Mouse (Mus musculus) erythroblast, embryonic 14.5 days (primary cell): ENCODE measurements around the gene Tie1. TPM values are rescaled to one million over a fixed set of nuclear protein-coding genes. Genes with fewer than 3 reads are reported as not detected.

ENCODE experiments used
- H3K27me3 ChIP-seq: 2 replicates; pipeline ENCODE4 v1.6.1; 2012; ENCODE audit warnings: inconsistent platforms; ENCODE audit not compliant: control insufficient read depth
- H3K36me3 ChIP-seq: 2 replicates; pipeline ENCODE4 v1.6.1; 2012; ENCODE audit warnings: mild to moderate bottlenecking, inconsistent platforms; ENCODE audit not compliant: control insufficient read depth
- H3K4me1 ChIP-seq: 2 replicates; pipeline ENCODE4 v1.6.1; 2012; ENCODE audit warnings: inconsistent platforms; ENCODE audit not compliant: control insufficient read depth
- H3K4me3 ChIP-seq: replicated peaks from 2 replicates; pipeline ENCODE3; 2012; ENCODE audit warnings: moderate library complexity, mild to moderate bottlenecking, inconsistent platforms
- H3K9me3 ChIP-seq: 2 replicates; pipeline ENCODE4 v1.6.1; 2012; ENCODE audit warnings: low read length, inconsistent platforms, mixed read lengths; ENCODE audit not compliant: control insufficient read depth
- GATA1 ChIP-seq: IDR thresholded peaks from 2 replicates; pipeline ENCODE4 v1.6.1; 2012; ENCODE audit warnings: low read length, inconsistent platforms, mixed read lengths
- TAL1 ChIP-seq: IDR thresholded peaks from 3 replicates; pipeline ENCODE4 v1.6.1; 2012; ENCODE audit warnings: low read length, inconsistent platforms, mixed read lengths
- polyA plus RNA-seq: library from polyadenylated mRNA; stranded (reverse); fragments of >175 nt; gene quantifications from 2 replicates; pipeline ENCODE4 v1.2.3, GENCODE M21; 2012

Gene Tie1
- polyA plus RNA-seq, 1 experiment, result 0.08 TPM

- Histone ChIP-seq H3K27me3 (peaks cover 2% of the 10 kb centered on the region; the same call in 1 of the 2 replicates), H3K4me3 (no peak overlapping the region), H3K36me3 (no peaks in the 10 kb centered on the region), H3K9me3 (no peaks in the 10 kb centered on the region), H3K4me1 (peaks cover 5% of the 10 kb centered on the region)
- TF ChIP-seq GATA1 (no peak), TAL1 (no peak)
These were observed 43.3 kb downstream of the Tie1 start for GRCm38 (mm10) chr4:118446415-118447153.

- TF ChIP-seq TAL1 (no peak), GATA1 (no peak)
- no peaks in the 10 kb centered on the region for H3K36me3 ChIP-seq
These were observed 44.0 kb downstream of the Tie1 start for GRCm38 (mm10) chr4:118445781-118446414.

GRCm38 (mm10) chr4:118445088-118445487 is 44.8 kb downstream of the Tie1 start:
- Histone ChIP-seq H3K36me3 (no peaks in the 10 kb centered on the region), H3K9me3 (no peaks in the 10 kb centered on the region), H3K4me3 (no peak overlapping the region), H3K4me1 (peaks cover 5% of the 10 kb centered on the region), H3K27me3 (peaks cover 2% of the 10 kb centered on the region; the same call in 1 of the 2 replicates)
- TF ChIP-seq GATA1 (no peak), TAL1 (no peak)

More at GRCm38 (mm10) chr4:118445781-118446414, 44.0 kb downstream of the Tie1 start:
- Histone ChIP-seq H3K4me3 (no peak overlapping the region), H3K9me3 (no peaks in the 10 kb centered on the region), H3K4me1 (peaks cover 5% of the 10 kb centered on the region), H3K27me3 (peaks cover 2% of the 10 kb centered on the region; the same call in 1 of the 2 replicates)

GRCm38 (mm10) chr4:118437829-118438253 is 52.0 kb downstream of the Tie1 start:
- Histone ChIP-seq H3K27me3 (no peaks in the 10 kb centered on the region), H3K4me3 (peak overlapping the region; percentile 90), H3K9me3 (no peaks in the 10 kb centered on the region), H3K4me1 (peaks cover 44% of the 10 kb centered on the region), H3K36me3 (peaks cover 41% of the 10 kb centered on the region)
- no peak for TF ChIP-seq TAL1
- TF ChIP-seq GATA1, result no peak

GRCm38 (mm10) chr4:118436820-118437603 is 52.8 kb downstream of the Tie1 start, which contains the start of gene Cdc20:
Gene Cdc20 (minus strand): TSS chr4:118437352.
- TF ChIP-seq GATA1 (no peak), TAL1 (no peak)
- Histone ChIP-seq H3K27me3 (no peaks in the 10 kb centered on the region), H3K9me3 (no peaks in the 10 kb centered on the region), H3K36me3 (peaks cover 49% of the 10 kb centered on the region), H3K4me3 (peak within 1 kb of the TSS; percentile 90), H3K4me1 (peaks cover 53% of the 10 kb centered on the region)

GRCm38 (mm10) chr4:118432332-118432731 is 57.5 kb downstream of the Tie1 start:
- no peaks in the 10 kb centered on the region for H3K27me3 ChIP-seq
- TF ChIP-seq GATA1, result no peak
- TF ChIP-seq TAL1, result no peak
- peaks cover 85% of the 10 kb centered on the region for H3K36me3 ChIP-seq
- no peaks in the 10 kb centered on the region for H3K9me3 ChIP-seq
- H3K4me1 ChIP-seq, result peaks cover 88% of the 10 kb centered on the region
- H3K4me3 ChIP-seq, result peak overlapping the region; percentile 10

- no peak for TF ChIP-seq GATA1
- no peak for TF ChIP-seq TAL1
- Histone ChIP-seq H3K9me3 (no peaks in the 10 kb centered on the region), H3K4me3 (peak overlapping the region; percentile 84), H3K27me3 (no peaks in the 10 kb centered on the region), H3K4me1 (peaks cover 98% of the 10 kb centered on the region), H3K36me3 (peaks cover 67% of the 10 kb centered on the region)
These were observed 60.5 kb downstream of the Tie1 start for GRCm38 (mm10) chr4:118429215-118429895.

- H3K36me3 ChIP-seq, result peaks cover 64% of the 10 kb centered on the region
- H3K9me3 ChIP-seq, result no peaks in the 10 kb centered on the region
- peak overlapping the region; percentile 84 for H3K4me3 ChIP-seq
- TF ChIP-seq GATA1, result peak; percentile 67
- no peak for TF ChIP-seq TAL1
- H3K4me1 ChIP-seq, result peaks cover 98% of the 10 kb centered on the region
- H3K27me3 ChIP-seq, result no peaks in the 10 kb centered on the region
These were observed 61.2 kb downstream of the Tie1 start for GRCm38 (mm10) chr4:118428531-118429214.
